8 mouse cellular contexts compared by ENCODE assay signal in the genomic region with DNA sequence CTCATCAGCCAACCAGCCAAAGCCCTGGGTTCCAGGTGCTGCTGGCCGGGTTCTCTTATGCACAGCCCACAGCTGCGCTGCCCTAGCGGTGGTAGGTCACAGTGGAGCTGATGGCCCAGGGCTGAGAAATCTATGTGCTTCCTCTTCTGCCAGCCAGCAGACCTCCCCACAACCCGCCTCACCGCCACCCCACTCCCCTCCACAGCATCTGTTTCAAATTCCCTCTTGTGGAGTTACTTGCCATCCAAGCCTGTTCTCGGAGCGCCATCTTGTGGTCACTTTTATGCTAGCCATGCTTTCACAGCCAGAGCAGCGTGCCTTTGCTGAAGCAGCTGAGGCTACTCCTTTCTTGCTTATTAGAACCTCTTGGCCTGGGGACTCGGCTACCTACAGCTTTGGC. TPM values are rescaled to one million over a fixed set of nuclear protein-coding genes. Genes with fewer than 3 reads are reported as not detected.
DNase-seq lines count a peak whose midpoint lies in the region; ATAC-seq and TF ChIP-seq lines count a peak whose summit lies in the region.

No protein-coding gene starts in this region.

- peak overlapping the region; percentile 68; the same call in 1 of the 2 replicates for H3K27ac ChIP-seq in embryonic facial prominence, embryonic 12.5 days
- no peak overlapping the region for H3K27ac ChIP-seq in heart, adult 2 months
- H3K27ac ChIP-seq in kidney, adult 2 months (ENCODE audit: insufficient read depth, low read depth, low read length), result no peak overlapping the region
- 0 out of 2 replicates have a peak overlapping the region, but pooled peaks have one; percentile 4 for H3K27ac ChIP-seq in limb, embryonic 11.5 days (replicated peaks; ENCODE audit: low read depth, low read length)
- no peak overlapping the region for H3K27ac ChIP-seq in midbrain, embryonic 14.5 days (replicated peaks; ENCODE audit: low read depth, low read length)

- peaks cover 38% of the 10 kb centered on the region for H3K4me1 ChIP-seq in embryonic facial prominence, embryonic 12.5 days
- H3K4me1 ChIP-seq in heart, adult 2 months (ENCODE audit: control insufficient read depth, insufficient read depth, low read length), result peaks cover 9% of the 10 kb centered on the region
- H3K4me1 ChIP-seq in kidney, adult 2 months (ENCODE audit: control insufficient read depth, insufficient read depth, low read length), result peaks cover 9% of the 10 kb centered on the region; the same call in 1 of the 2 replicates
- peaks cover 14% of the 10 kb centered on the region for H3K4me1 ChIP-seq in limb, embryonic 11.5 days (ENCODE audit: control insufficient read depth, insufficient read depth, low read length)
- H3K4me1 ChIP-seq in midbrain, embryonic 14.5 days (ENCODE audit: control insufficient read depth, insufficient read depth, low read length), result peaks cover 11% of the 10 kb centered on the region

- H3K27me3 ChIP-seq in embryonic facial prominence, embryonic 12.5 days, result no peaks in the 10 kb centered on the region
- H3K27me3 ChIP-seq in heart, adult 2 months (ENCODE audit: control insufficient read depth, insufficient read depth, low read length), result no peaks in the 10 kb centered on the region
- no peaks in the 10 kb centered on the region for H3K27me3 ChIP-seq in kidney, adult 2 months (replicated peaks; ENCODE audit: control insufficient read depth, insufficient read depth, low read length)
- H3K27me3 ChIP-seq in limb, embryonic 11.5 days (ENCODE audit: control insufficient read depth, insufficient read depth, low read length), result no peaks in the 10 kb centered on the region
- no peaks in the 10 kb centered on the region for H3K27me3 ChIP-seq in midbrain, embryonic 14.5 days (ENCODE audit: control insufficient read depth, insufficient read depth, low read length)

- no peak overlapping the region for H3K4me3 ChIP-seq in embryonic facial prominence, embryonic 12.5 days
- H3K4me3 ChIP-seq in heart, adult 2 months, result no peak overlapping the region
- no peak overlapping the region for H3K4me3 ChIP-seq in kidney, adult 2 months (ENCODE audit: insufficient read depth, low read depth, low read length)
- H3K4me3 ChIP-seq in limb, embryonic 11.5 days (ENCODE audit: low read depth, low read length), result no peak overlapping the region
- no peak overlapping the region for H3K4me3 ChIP-seq in midbrain, embryonic 14.5 days (replicated peaks; ENCODE audit: low read depth, low read length)

- intact Hi-C loops in heart, adult 2 months (cut with DNase I), result loop anchor here (1.0 to 5.0 kb wide), 5 partner anchors 47 to 1601 kb away; a partner anchor contains a TSS

- no peak overlapping the region for H3K4me2 ChIP-seq in embryonic facial prominence, embryonic 12.5 days (replicated peaks)
- H3K4me2 ChIP-seq in limb, embryonic 11.5 days (ENCODE audit: low read depth, severe bottlenecking), result no peak overlapping the region
- no peak overlapping the region; the same call in 1 of the 2 replicates for H3K4me2 ChIP-seq in midbrain, embryonic 14.5 days (ENCODE audit: low read length)

- WGBS in embryonic facial prominence, embryonic 12.5 days, result 2% methylated on average over 9 of the region's 9 CpGs
- WGBS in heart, adult 2 months, result 13% methylated on average over 9 of the region's 9 CpGs
- WGBS in kidney, adult 2 months, result 12% methylated on average over 9 of the region's 9 CpGs
- 2% methylated on average over 9 of the region's 9 CpGs for WGBS in limb, embryonic 11.5 days
- WGBS in midbrain, embryonic 14.5 days, result 8% methylated on average over 9 of the region's 9 CpGs

- TF ChIP-seq EP300 in heart, adult 2 months (IDR thresholded peaks at IDR 0.05; ENCODE audit: insufficient read depth, low read depth, low read length), result peak; percentile 97

- DNase-seq in 3134 (ENCODE audit: extremely low read depth, insufficient read length, low spot score), result peak; percentile 71
- peak; percentile 86 for DNase-seq in adrenal gland, postnatal 25 days
- DNase-seq in heart, adult 2 months, result peak; percentile 85 to 90
- DNase-seq in kidney, adult 2 months, result peak; percentile 90
- peak; percentile 99 for DNase-seq in limb, embryonic 11.5 days (ENCODE audit: low spot score)
- peak; percentile 96 for DNase-seq in midbrain, embryonic 14.5 days
- peak; percentile 83 to 92 for DNase-seq in spleen, adult 18-20 months

- peaks cover 2% of the 10 kb centered on the region; the same call in 1 of the 2 replicates for H3K79me2 ChIP-seq in heart, adult 2 months (replicated peaks; ENCODE audit: control insufficient read depth, insufficient read depth, low read length)

- peak; percentile 96 for TF ChIP-seq CTCF in heart, adult 2 months (IDR thresholded peaks at IDR 0.05)
- peak; percentile 99 for TF ChIP-seq CTCF in kidney, adult 2 months (conservative IDR thresholded peaks at IDR 0.05; ENCODE audit: insufficient read depth, insufficient read length, low read depth, low read length)

- H3K36me3 ChIP-seq in embryonic facial prominence, embryonic 12.5 days, result peaks cover 31% of the 10 kb centered on the region
- H3K36me3 ChIP-seq in heart, adult 2 months (ENCODE audit: control insufficient read depth, insufficient read depth, low read length), result no peaks in the 10 kb centered on the region; the same call in 1 of the 2 replicates
- no peaks in the 10 kb centered on the region for H3K36me3 ChIP-seq in kidney, adult 2 months (ENCODE audit: control insufficient read depth, insufficient read depth, low read length)
- peaks cover 8% of the 10 kb centered on the region; the same call in 1 of the 2 replicates for H3K36me3 ChIP-seq in limb, embryonic 11.5 days (ENCODE audit: control insufficient read depth, insufficient read depth, low read length)
- H3K36me3 ChIP-seq in midbrain, embryonic 14.5 days (ENCODE audit: control insufficient read depth, insufficient read depth, low read length), result peaks cover 32% of the 10 kb centered on the region

- H3K9ac ChIP-seq in embryonic facial prominence, embryonic 12.5 days, result no peak overlapping the region
- no peak overlapping the region for H3K9ac ChIP-seq in heart, adult 2 months (ENCODE audit: low read depth, low read length)
- no peak overlapping the region for H3K9ac ChIP-seq in limb, embryonic 11.5 days (ENCODE audit: low read length)
- no peak overlapping the region; the same call in 1 of the 2 replicates for H3K9ac ChIP-seq in midbrain, embryonic 14.5 days (replicated peaks; ENCODE audit: low read length)

- TF ChIP-seq POLR2A in heart, adult 2 months (IDR thresholded peaks at IDR 0.05; ENCODE audit: insufficient read depth, low read depth, low read length), result no peak
- TF ChIP-seq POLR2A in kidney, adult 2 months (IDR thresholded peaks at IDR 0.05; ENCODE audit: low read depth, low read length), result no peak

- no peaks in the 10 kb centered on the region for H3K9me3 ChIP-seq in embryonic facial prominence, embryonic 12.5 days
- H3K9me3 ChIP-seq in limb, embryonic 11.5 days (ENCODE audit: control insufficient read depth, low read length), result no peaks in the 10 kb centered on the region
- no peaks in the 10 kb centered on the region for H3K9me3 ChIP-seq in midbrain, embryonic 14.5 days (ENCODE audit: control insufficient read depth, low read length)

- peak; percentile 57 for ATAC-seq in embryonic facial prominence, embryonic 12.5 days (ENCODE audit: insufficient number of reproducible peaks, insufficient read depth, low FRiP score, low TSS enrichment)
- ATAC-seq in limb, embryonic 11.5 days (ENCODE audit: insufficient number of reproducible peaks, low FRiP score, low TSS enrichment, low read depth), result peak; percentile 81
- peak; percentile 62 for ATAC-seq in midbrain, embryonic 14.5 days (ENCODE audit: low FRiP score, low TSS enrichment)

RNA-seq across cellular contexts. Expression of a gene that starts 15.7 kb away (rescaled TPM):
- total RNA-seq in adrenal gland, postnatal 25 days (2021), result 17.7 and 28.4 TPM in 2 replicates
- polyA plus RNA-seq in embryonic facial prominence, embryonic 12.5 days (2016; fragmentation: Nextera tagmentation; extraction: Ambion mirVana), result 10.8 and 12.4 TPM in 2 replicates
- 1 to 10 TPM; 5.4 to 6.4 TPM for total RNA-seq in heart, adult 2 months (2021)
- 13.0 and 23.6 TPM in 2 replicates for polyA plus RNA-seq in heart, adult 2 months (2012; rRNA removed)
- 37.4 and 45.6 TPM in 2 replicates for polyA plus RNA-seq in kidney, adult 2 months (2012; rRNA removed)
- polyA plus RNA-seq in limb, embryonic 11.5 days (2014; fragmentation: Nextera tagmentation; extraction: Ambion mirVana), result 8.0 and 8.5 TPM in 2 replicates
- 12.6 and 13.9 TPM in 2 replicates for polyA plus RNA-seq in midbrain, embryonic 14.5 days (2014; fragmentation: Nextera tagmentation; extraction: Ambion mirVana)

RNA-seq across cellular contexts. Expression of a gene that starts 46.8 kb away (rescaled TPM):
- total RNA-seq in adrenal gland, postnatal 25 days (2021), result 24.2 and 27.3 TPM in 2 replicates
- polyA plus RNA-seq in embryonic facial prominence, embryonic 12.5 days (2016; fragmentation: Nextera tagmentation; extraction: Ambion mirVana), result 7.0 and 8.4 TPM in 2 replicates
- 10 to 100 TPM; 13.2 to 13.8 TPM for total RNA-seq in heart, adult 2 months (2021)
- polyA plus RNA-seq in heart, adult 2 months (2012; rRNA removed), result 9.2 and 9.5 TPM in 2 replicates
- polyA plus RNA-seq in kidney, adult 2 months (2012; rRNA removed), result 11.6 and 12.4 TPM in 2 replicates
- 3.3 and 4.7 TPM in 2 replicates for polyA plus RNA-seq in limb, embryonic 11.5 days (2014; fragmentation: Nextera tagmentation; extraction: Ambion mirVana)
- polyA plus RNA-seq in midbrain, embryonic 14.5 days (2014; fragmentation: Nextera tagmentation; extraction: Ambion mirVana), result 4.2 and 4.6 TPM in 2 replicates

Comparison
In these comparisons a context has a peak if more than half of its experiments do, and no peak if none do; other contexts are left out.
1. H3K27ac ChIP-seq: peak in embryonic facial prominence, embryonic 12.5 days (single experiment) and limb, embryonic 11.5 days (single experiment); none in heart, adult 2 months (single experiment), kidney, adult 2 months (single experiment) and midbrain, embryonic 14.5 days (single experiment).
2. Peak in every context shown above with its lines, with median percentiles within 50 percentile points of each other: DNase-seq and ATAC-seq.